Mouse (Mus musculus) liver, postnatal 0 days (tissue): ENCODE data around the gene Sult2b1. TPM values are rescaled to one million over a fixed set of nuclear protein-coding genes. Genes with fewer than 3 reads are reported as not detected.
A peak's percentile ranks its signal among the peaks of the same experiment; 100 is the strongest.

Experiments used
- ATAC-seq: fragments of 200-750 bp; cut with Nextera tagmentation; 2 replicates; pipeline ENCODE4 v1.8.0; 2017; ENCODE audit warnings: mild to moderate bottlenecking, moderate library complexity
- DNase-seq: peaks from one replicate; pipeline ENCODE4 v3.0.0-alpha.2; 2016
- H3K27ac ChIP-seq: fragments of 300-500 bp; sonication (generic); 2 replicates; pipeline ENCODE4 v1.5.1; 2014; ENCODE audit warnings: antibody characterized with exemption, moderate library complexity, mild to moderate bottlenecking, low read depth
- H3K27me3 ChIP-seq: fragments of 300-500 bp; sonication (generic); 2 replicates; pipeline ENCODE4 v1.6.1; 2014; ENCODE audit warnings: low read length, control low read depth, mixed read lengths; ENCODE audit not compliant: insufficient read depth
- H3K36me3 ChIP-seq: fragments of 300-500 bp; sonication (generic); replicated peaks from 2 replicates; pipeline ENCODE4 v1.6.1; 2014; ENCODE audit warnings: mild to moderate bottlenecking, control low read depth, low read length, moderate library complexity, mixed read lengths; ENCODE audit not compliant: insufficient read depth
- H3K4me1 ChIP-seq: fragments of 300-500 bp; sonication (generic); 2 replicates; pipeline ENCODE4 v1.6.1; 2014; ENCODE audit warnings: antibody characterized with exemption, mild to moderate bottlenecking, control low read depth; ENCODE audit not compliant: insufficient read depth
- H3K4me2 ChIP-seq: fragments of 300-500 bp; sonication (generic); 2 replicates; pipeline ENCODE4 v1.6.1; 2014; ENCODE audit warnings: low read depth, mild to moderate bottlenecking, low read length, moderate library complexity, mixed read lengths
- H3K4me3 ChIP-seq: fragments of 300-500 bp; sonication (generic); 2 replicates; pipeline ENCODE4 v1.5.1; 2014; ENCODE audit warnings: low read depth, low read length
- H3K9ac ChIP-seq: fragments of 300-500 bp; sonication (generic); replicated peaks from 2 replicates; pipeline ENCODE4 v1.6.1; 2014; ENCODE audit warnings: mild to moderate bottlenecking, moderate library complexity
- H3K9me3 ChIP-seq: fragments of 300-500 bp; sonication (generic); 2 replicates; pipeline ENCODE4 v1.6.1; 2016; ENCODE audit warnings: mild to moderate bottlenecking, control low read depth, low read length, mixed read lengths
- CTCF ChIP-seq: sonication (generic); IDR thresholded peaks from 2 replicates; pipeline ENCODE4 v1.5.1; 2016; ENCODE audit warnings: antibody characterized with exemption, low read depth
- EP300 ChIP-seq: IDR thresholded peaks from 2 replicates; pipeline ENCODE4 v1.6.1; 2016; ENCODE audit warnings: antibody characterized with exemption, low read depth, mild to moderate bottlenecking
- WGBS: fragments of 180-500 bp; shearing (Covaris S2); extraction: QIAGEN DNeasy Blood & Tissue Kit; methylation state at CpG from one replicate; pipeline ENCODE4 v1.1.7; 2014; ENCODE audit not compliant: insufficient replicate concordance; 5-methylcytosine and 5-hydroxymethylcytosine counted together
- polyA plus RNA-seq: library from polyadenylated mRNA; unstranded; fragments of >200 nt; fragmentation: Nextera tagmentation; extraction: Ambion mirVana; gene quantifications from 2 replicates; pipeline ENCODE4 v1.2.1, GENCODE M21; 2015

Sult2b1 gene
- polyA plus RNA-seq, 1 experiment from 2014 or later, result 0.26 TPM

DNA sequence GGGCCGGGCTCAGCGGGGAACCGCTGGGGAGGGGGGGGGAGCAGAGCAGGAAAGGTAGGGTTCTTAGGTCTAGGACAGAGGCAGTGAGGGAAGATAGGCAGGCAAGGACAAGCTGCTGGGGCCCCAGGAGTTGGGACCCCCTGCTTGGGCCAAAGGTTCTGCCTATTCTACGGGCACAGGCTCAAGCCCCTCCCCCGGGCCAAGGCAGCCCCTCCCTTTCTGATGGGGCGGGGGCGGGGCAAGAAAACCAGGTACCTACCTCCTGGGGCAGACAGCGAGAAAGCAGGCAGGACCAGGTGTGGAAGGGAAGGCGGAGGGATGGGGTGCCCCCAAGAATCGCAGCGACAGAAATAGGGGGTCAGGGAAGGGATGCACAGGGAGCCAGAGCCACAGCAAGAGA is 24.0 kb upstream of the Sult2b1 start:
- H3K36me3 ChIP-seq, result peaks cover 58% of the 10 kb centered on the region
- ATAC-seq, result no peak
- peaks cover 8% of the 10 kb centered on the region for H3K4me1 ChIP-seq
- no peak for DNase-seq
- no peak overlapping the region for H3K4me3 ChIP-seq
- TF ChIP-seq CTCF (no peak), EP300 (no peak)
- no peak overlapping the region for H3K9ac ChIP-seq
- no peak overlapping the region for H3K4me2 ChIP-seq
- no peaks in the 10 kb centered on the region for H3K27me3 ChIP-seq
- H3K27ac ChIP-seq, result no peak overlapping the region
- WGBS, result 68% methylated on average over 7 of the region's 11 CpGs
- no peaks in the 10 kb centered on the region for H3K9me3 ChIP-seq

DNA sequence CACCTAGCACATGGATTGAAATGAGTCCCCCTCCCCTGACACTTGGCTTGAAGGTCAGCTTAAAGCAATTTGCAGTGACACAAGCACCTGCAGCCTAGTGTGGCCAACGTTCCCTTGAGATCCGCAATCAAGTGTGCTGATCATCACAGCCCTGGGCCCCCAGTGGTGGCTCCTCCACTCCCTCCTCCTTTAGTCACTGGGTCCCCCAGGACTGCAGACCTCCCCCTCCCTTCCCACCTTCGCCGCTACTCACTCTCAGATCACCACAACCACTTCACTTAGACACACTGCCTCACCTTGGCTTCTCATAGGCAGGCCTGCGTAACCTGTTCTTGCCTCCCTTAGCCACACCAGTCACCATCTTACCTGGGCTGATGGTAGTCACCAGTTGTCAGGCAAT is 21.5 kb upstream of the Sult2b1 start:
- H3K4me3 ChIP-seq, result no peak overlapping the region
- ATAC-seq (no peak), DNase-seq (no peak)
- no peak overlapping the region for H3K4me2 ChIP-seq
- peaks cover 41% of the 10 kb centered on the region for H3K36me3 ChIP-seq
- no peak overlapping the region for H3K27ac ChIP-seq
- H3K9me3 ChIP-seq, result no peaks in the 10 kb centered on the region
- peaks cover 3% of the 10 kb centered on the region for H3K4me1 ChIP-seq
- no peak for TF ChIP-seq EP300
- TF ChIP-seq CTCF, result no peak
- H3K27me3 ChIP-seq, result peaks cover 2% of the 10 kb centered on the region; the same call in 1 of the 2 replicates
- no peak overlapping the region for H3K9ac ChIP-seq
- WGBS, result 77% methylated on average over 5 of the region's 5 CpGs

DNA sequence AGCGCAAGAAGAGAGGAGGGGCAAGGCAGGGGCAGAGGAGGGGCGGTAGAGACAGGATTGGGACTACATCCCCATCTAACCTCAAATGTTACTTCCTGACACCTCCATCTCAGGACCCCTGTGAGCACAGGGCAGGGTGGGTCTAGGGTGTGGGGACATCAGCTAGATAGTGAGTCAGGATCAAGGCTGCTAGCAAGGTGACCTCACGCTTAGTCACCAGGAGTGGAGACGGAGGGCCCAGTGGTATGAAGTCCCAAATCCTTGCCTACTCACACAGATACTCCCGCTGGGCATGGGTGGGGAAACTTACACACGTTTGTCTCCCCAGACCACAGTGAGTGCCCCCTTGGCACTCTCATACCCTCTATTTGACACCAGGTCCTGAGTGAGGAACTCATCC is 18.1 kb upstream of the Sult2b1 start:
- DNase-seq (no peak), ATAC-seq (no peak)
- Histone ChIP-seq H3K9me3 (no peaks in the 10 kb centered on the region), H3K4me1 (peaks cover 26% of the 10 kb centered on the region), H3K36me3 (peaks cover 7% of the 10 kb centered on the region), H3K27me3 (peaks cover 34% of the 10 kb centered on the region), H3K9ac (no peak overlapping the region), H3K4me2 (no peak overlapping the region), H3K27ac (no peak overlapping the region), H3K4me3 (no peak overlapping the region)
- 78% methylated on average over 6 of the region's 6 CpGs for WGBS
- no peak for TF ChIP-seq CTCF
- TF ChIP-seq EP300, result no peak

DNA sequence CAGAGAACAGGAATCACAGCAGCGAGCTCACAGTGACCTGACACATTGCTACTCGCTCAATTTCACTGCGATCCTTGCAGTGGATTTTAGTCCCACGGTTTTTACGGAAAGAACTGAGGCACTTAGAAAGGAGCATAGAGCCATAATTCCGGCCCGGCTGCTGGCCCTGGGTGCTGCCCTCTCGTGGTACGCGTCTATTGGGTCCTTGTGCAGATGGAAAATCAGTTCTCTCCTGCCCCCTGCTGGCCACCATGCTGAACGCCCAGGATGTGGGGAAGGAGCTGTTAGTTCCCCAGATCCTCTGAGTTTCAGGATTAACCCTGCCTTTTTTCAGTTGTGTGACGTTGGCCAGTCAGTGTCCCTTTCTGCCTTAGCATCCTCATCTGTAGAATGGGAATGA is 16.9 kb upstream of the Sult2b1 start:
- Histone ChIP-seq H3K9ac (peak overlapping the region; percentile 30; the same call in 1 of the 2 replicates), H3K4me1 (peaks cover 26% of the 10 kb centered on the region), H3K27ac (no peak overlapping the region), H3K9me3 (no peaks in the 10 kb centered on the region), H3K4me3 (peak overlapping the region; percentile 32; the same call in 1 of the 2 replicates), H3K4me2 (peak overlapping the region; percentile 75), H3K27me3 (peaks cover 43% of the 10 kb centered on the region), H3K36me3 (no peaks in the 10 kb centered on the region)
- WGBS, result 2% methylated on average over 12 of the region's 12 CpGs
- ATAC-seq (peak; percentile 79), DNase-seq (peak; percentile 94)
- TF ChIP-seq EP300 (no peak), CTCF (peak; percentile 100)

DNA sequence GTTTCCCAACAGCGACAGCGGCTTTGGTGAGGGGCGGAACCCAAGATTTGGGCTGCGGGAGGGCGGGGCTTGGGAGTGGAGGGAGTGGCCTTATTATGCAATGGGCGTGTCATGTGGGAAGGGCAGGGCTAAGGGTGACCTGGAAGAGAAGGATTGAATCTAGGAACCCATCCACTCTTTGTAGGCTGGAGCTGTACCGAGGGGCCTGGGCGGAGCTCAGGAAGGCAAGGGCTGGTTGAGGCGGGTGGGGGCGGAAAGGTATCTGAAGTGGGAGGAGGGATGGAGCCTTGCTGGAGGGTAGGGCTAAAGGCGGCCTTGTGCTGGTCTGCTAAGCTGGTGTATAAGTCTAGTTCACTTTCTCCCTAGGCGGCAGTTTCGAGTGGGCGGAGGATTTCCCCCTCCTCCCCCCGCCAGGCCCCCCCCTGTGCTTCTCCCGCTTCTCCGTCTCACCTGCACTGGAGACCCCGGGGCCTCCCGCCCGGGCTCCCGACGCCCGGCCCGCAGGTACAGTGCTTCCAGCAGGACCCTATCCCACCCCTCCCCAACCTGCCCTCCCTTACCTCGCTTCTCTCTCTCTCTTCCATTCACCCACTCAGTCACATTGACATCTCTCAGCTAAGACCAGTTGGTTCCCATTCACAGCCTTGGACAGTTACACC is 16.2 kb upstream of the Sult2b1 start:
- WGBS, result 6% methylated on average over 18 of the region's 25 CpGs
- DNase-seq (peak; percentile 76), ATAC-seq (peak; percentile 54)
- Histone ChIP-seq H3K4me3 (peak overlapping the region; percentile 32; the same call in 1 of the 2 replicates), H3K36me3 (no peaks in the 10 kb centered on the region), H3K4me2 (peak overlapping the region; percentile 75), H3K9me3 (no peaks in the 10 kb centered on the region), H3K4me1 (peaks cover 26% of the 10 kb centered on the region), H3K27ac (no peak overlapping the region), H3K27me3 (peaks cover 43% of the 10 kb centered on the region), H3K9ac (peak overlapping the region; percentile 30; the same call in 1 of the 2 replicates)
- TF ChIP-seq EP300, result no peak
- no peak for TF ChIP-seq CTCF

DNA sequence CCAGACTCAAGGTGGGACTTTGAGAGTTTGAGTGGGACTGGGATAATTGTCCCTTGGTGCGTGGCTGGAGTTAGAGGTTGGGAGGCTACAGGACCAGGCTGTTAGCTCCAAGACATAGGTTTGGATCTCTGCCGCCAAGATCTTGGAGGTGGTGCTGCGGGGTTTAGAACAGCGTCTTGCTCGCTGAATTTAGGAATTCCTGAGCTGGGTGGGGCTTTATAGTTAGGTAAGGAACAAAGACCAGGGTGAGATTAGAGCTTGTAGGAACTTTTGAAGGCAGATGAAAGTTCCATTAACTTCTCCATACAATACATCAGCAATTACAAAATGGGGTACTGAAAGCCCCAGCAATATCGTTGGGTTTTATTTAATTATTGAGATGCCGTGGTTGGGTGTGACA is 15.5 kb upstream of the Sult2b1 start:
- peaks cover 26% of the 10 kb centered on the region for H3K4me1 ChIP-seq
- H3K4me3 ChIP-seq, result peak overlapping the region; percentile 32; the same call in 1 of the 2 replicates
- no peak for DNase-seq

DNA sequence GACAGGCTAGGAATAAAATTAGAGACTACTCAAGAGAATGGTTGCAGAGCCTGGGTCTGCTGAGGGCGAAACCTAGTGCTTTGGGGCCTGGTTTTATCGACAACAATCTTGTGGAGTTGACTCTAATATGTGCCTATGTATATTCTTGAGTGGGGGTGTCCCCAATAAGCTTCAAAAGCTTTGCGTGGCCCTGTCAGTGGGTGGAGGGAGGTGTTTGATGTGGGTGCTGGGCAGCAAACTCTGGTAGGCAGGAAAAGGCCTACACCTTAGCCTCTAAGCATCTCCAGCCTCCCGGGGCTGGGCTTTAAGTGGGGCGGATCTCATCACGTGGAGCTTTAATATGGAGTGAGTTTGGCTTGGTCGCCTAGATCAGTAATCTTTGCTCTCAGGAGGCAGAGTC is 14.5 kb upstream of the Sult2b1 start:
- Histone ChIP-seq H3K4me3 (peak overlapping the region; percentile 49; the same call in 1 of the 2 replicates), H3K9me3 (no peaks in the 10 kb centered on the region), H3K27me3 (peaks cover 48% of the 10 kb centered on the region), H3K9ac (no peak overlapping the region), H3K4me1 (peaks cover 26% of the 10 kb centered on the region), H3K27ac (no peak overlapping the region), H3K4me2 (peak overlapping the region; percentile 75; the same call in 1 of the 2 replicates), H3K36me3 (no peaks in the 10 kb centered on the region)
- DNase-seq (no peak), ATAC-seq (no peak)
- no peak for TF ChIP-seq EP300
- no peak for TF ChIP-seq CTCF
- WGBS, result 52% methylated on average over 7 of the region's 7 CpGs

More for the DNA sequence above, 15.5 kb upstream of the Sult2b1 start:
- peaks cover 44% of the 10 kb centered on the region for H3K27me3 ChIP-seq
- ATAC-seq, result no peak
- WGBS, result 32% methylated on average over 7 of the region's 7 CpGs
- no peak overlapping the region for H3K9ac ChIP-seq
- no peak overlapping the region for H3K27ac ChIP-seq
- H3K36me3 ChIP-seq, result no peaks in the 10 kb centered on the region
- peak overlapping the region; percentile 75 for H3K4me2 ChIP-seq
- TF ChIP-seq CTCF, result no peak
- no peak for TF ChIP-seq EP300
- H3K9me3 ChIP-seq, result no peaks in the 10 kb centered on the region
